Mouse (Mus musculus) hindbrain, embryonic 12.5 days (tissue): ENCODE data around the gene Pfdn5. TPM values are rescaled to one million over a fixed set of nuclear protein-coding genes. Genes with fewer than 3 reads are reported as not detected.
A peak's percentile ranks its signal among the peaks of the same experiment; 100 is the strongest.

Source experiments
- ATAC-seq: fragments of 200-750 bp; cut with Nextera tagmentation; 2 replicates; pipeline ENCODE4 v1.8.0; 2017; ENCODE audit warnings: moderate TSS enrichment; ENCODE audit not compliant: low FRiP score
- H3K27ac ChIP-seq: fragments of 300-500 bp; sonication (generic); 2 replicates; pipeline ENCODE4 v1.5.1; 2016; ENCODE audit warnings: mild to moderate bottlenecking
- H3K27me3 ChIP-seq: fragments of 300-500 bp; sonication (generic); 2 replicates; pipeline ENCODE4 v1.6.1; 2016; ENCODE audit warnings: mild to moderate bottlenecking
- H3K36me3 ChIP-seq: fragments of 300-500 bp; sonication (generic); 2 replicates; pipeline ENCODE4 v1.6.1; 2016; ENCODE audit warnings: mild to moderate bottlenecking
- H3K4me1 ChIP-seq: fragments of 300-500 bp; sonication (generic); 2 replicates; pipeline ENCODE4 v1.6.1; 2016
- H3K4me2 ChIP-seq: fragments of 300-500 bp; sonication (generic); replicated peaks from 2 replicates; pipeline ENCODE4 v1.6.1; 2016; ENCODE audit warnings: mild to moderate bottlenecking
- H3K4me3 ChIP-seq: fragments of 300-500 bp; sonication (generic); 2 replicates; pipeline ENCODE4 v1.5.1; 2016; ENCODE audit warnings: mild to moderate bottlenecking
- H3K9ac ChIP-seq: fragments of 300-500 bp; sonication (generic); 2 replicates; pipeline ENCODE4 v1.6.1; 2016; ENCODE audit warnings: mild to moderate bottlenecking, moderate library complexity
- H3K9me3 ChIP-seq: fragments of 300-500 bp; sonication (generic); replicated peaks from 2 replicates; pipeline ENCODE4 v1.6.1; 2016; ENCODE audit warnings: mild to moderate bottlenecking
- WGBS: fragments of 180-500 bp; shearing (Covaris S2); methylation state at CpG from one replicate; pipeline ENCODE4 v1.1.7; 2016; 5-methylcytosine and 5-hydroxymethylcytosine counted together
- polyA plus RNA-seq: library from polyadenylated mRNA; unstranded; fragments of >200 nt; fragmentation: Nextera tagmentation; extraction: Ambion mirVana; gene quantifications from 2 replicates; pipeline ENCODE4 v1.2.1, GENCODE M21; 2016

Pfdn5 gene
- polyA plus RNA-seq, 1 experiment from 2014 or later: 402 TPM

DNA sequence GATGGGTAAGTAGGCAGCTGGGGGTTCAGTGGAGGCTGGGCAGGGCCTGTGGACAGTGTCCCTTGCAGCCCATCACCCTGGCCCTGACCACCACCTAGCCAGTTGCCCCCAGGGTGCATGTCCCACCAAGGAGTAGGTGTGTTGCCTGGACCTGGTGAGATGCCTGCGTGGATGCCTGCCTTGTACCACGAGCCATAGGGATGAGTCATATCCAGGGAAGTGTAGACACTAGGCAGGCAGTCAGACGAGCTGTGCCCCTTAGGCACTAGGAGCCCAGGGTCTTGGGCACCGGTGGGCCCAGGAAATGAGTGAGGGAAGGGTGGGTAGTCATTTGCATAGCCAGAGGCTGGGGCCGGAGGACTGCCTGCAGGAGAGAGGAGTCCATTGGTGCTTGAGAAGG is 32.9 kb downstream of the Pfdn5 start:
- ATAC-seq: no peak
- no peak overlapping the region for H3K4me3 ChIP-seq
- H3K27ac ChIP-seq: no peak overlapping the region
- WGBS: 20% methylated on average over 5 of the region's 5 CpGs
- no peak overlapping the region for H3K4me2 ChIP-seq
- H3K27me3 ChIP-seq: peaks cover 59% of the 10 kb centered on the region
- no peaks in the 10 kb centered on the region for H3K9me3 ChIP-seq
- peaks cover 46% of the 10 kb centered on the region for H3K4me1 ChIP-seq
- 0 out of 2 replicates have a peak overlapping the region, but pooled peaks have one; percentile 23 for H3K9ac ChIP-seq
- H3K36me3 ChIP-seq: no peaks in the 10 kb centered on the region

DNA sequence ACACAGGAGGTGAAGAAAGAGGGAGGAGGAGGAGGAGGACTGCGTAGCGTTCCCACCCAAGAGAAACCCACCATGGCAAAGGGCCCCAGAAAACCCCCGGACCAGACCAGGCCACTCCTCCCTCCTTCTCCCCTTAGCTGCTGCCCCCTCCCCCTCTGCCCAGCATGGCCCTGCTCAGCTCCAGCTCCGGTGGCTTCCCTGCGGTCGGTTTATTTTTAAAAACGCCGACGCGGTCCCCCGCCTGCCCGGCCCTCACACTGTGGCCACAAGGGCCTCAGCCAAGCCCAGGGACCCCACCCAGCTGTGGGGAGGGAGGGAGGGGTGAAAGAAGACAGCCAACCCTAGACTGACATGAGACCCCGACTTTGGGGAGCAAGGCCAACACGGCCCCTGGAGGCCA is 36.7 kb downstream of the Pfdn5 start:
- Histone ChIP-seq H3K4me1 (peaks cover 35% of the 10 kb centered on the region), H3K36me3 (no peaks in the 10 kb centered on the region), H3K4me2 (peak overlapping the region; percentile 31), H3K9me3 (no peaks in the 10 kb centered on the region), H3K4me3 (no peak overlapping the region), H3K27me3 (peaks cover 64% of the 10 kb centered on the region), H3K27ac (peak overlapping the region; percentile 26; the same call in 1 of the 2 replicates), H3K9ac (peak overlapping the region; percentile 20; the same call in 1 of the 2 replicates)
- no peak for ATAC-seq
- WGBS: 11% methylated on average over 14 of the region's 14 CpGs

DNA sequence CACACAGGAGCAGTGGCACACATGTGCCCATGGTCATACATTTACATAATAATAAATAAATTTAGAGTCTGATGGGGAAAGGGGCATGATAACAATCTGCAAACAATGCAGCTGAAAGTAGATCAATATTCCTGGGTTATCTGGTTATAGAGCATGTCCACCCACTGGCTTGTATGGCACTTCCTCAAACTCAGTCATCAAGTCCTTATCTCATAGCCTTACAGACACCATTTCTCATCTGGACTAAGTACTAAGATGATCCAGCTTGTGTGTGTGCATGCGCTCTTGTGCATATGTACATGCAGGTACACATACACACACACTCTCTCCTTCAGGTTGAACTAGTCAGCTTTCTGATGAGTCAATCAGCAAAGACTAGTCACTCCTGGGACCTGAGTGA is 38.8 kb downstream of the Pfdn5 start:
- H3K9ac ChIP-seq: no peak overlapping the region
- H3K36me3 ChIP-seq: no peaks in the 10 kb centered on the region
- no peaks in the 10 kb centered on the region for H3K9me3 ChIP-seq
- no peak for ATAC-seq
- H3K4me1 ChIP-seq: peaks cover 19% of the 10 kb centered on the region
- no peak overlapping the region for H3K4me3 ChIP-seq
- H3K27me3 ChIP-seq: peaks cover 43% of the 10 kb centered on the region
- WGBS: 97% methylated on average over 1 of the region's 1 CpGs
- H3K4me2 ChIP-seq: no peak overlapping the region
- no peak overlapping the region for H3K27ac ChIP-seq

DNA sequence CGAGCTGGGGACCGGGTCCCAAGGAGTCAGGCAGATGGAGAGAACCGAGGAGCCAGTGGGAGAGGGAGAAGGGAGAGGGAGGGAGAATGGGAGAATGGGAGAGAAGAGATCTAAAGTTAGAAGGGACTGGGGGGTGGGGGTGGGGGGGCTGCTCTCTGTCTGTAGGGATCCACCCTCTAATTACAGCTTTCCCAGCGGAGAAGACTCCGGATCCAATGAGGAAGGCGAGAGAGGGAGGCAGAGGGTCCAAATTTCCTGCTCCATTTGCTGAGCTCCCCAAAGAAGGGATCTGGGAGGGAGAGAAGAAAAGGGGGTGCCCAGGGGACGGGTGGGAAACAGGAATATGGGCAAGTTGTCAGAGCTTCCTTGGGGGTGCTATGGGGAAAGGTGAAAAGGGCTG is 40.3 kb downstream of the Pfdn5 start:
- H3K27ac ChIP-seq: no peak overlapping the region
- peaks cover 50% of the 10 kb centered on the region for H3K27me3 ChIP-seq
- ATAC-seq: no peak

DNA sequence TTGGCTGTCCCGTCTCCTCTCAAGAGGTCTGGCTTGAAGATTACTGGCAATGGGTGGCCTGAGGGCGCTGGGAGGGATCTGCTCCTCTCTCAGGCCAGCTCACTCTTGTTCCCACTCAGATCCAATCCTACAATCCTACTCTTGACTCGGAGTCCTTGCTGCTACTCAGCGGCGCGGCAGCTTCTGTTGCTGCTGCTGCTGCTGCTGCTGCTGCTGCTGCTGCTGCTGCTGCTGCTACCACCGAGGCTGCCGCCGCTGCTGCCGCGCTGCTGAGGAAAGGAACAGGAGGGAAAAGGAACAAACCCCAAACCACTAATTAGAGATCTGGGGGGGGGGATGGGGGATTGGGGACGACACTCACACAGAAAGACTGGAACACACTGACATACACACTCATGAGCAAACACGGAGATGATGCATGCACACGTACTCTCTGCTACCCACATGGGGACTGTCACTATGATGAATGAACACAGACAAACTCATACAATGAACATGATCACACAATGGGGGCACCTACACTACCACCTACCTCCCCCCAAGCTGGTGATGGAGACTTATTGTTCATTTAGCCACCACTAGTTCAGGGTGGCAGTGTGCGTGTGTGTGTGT is 40.9 kb downstream of the Pfdn5 start, which contains the start of gene Sp7:
Sp7 (minus strand) TSS at position 450 of the 612 bp plus-strand sequence.
- peak within 1 kb of the TSS; percentile 30 for H3K4me3 ChIP-seq
- no peaks in the 10 kb centered on the region for H3K9me3 ChIP-seq
- no peaks in the 10 kb centered on the region for H3K36me3 ChIP-seq
- H3K4me2 ChIP-seq: peak within 1 kb of the TSS; percentile 51
- 9% methylated on average over 13 of the region's 15 CpGs for WGBS
- peaks cover 54% of the 10 kb centered on the region for H3K27me3 ChIP-seq
- H3K27ac ChIP-seq: no peak within 1 kb of the TSS
- ATAC-seq: peak; percentile 24; the same call in 1 of the 2 replicates
- H3K4me1 ChIP-seq: peaks cover 33% of the 10 kb centered on the region
- H3K9ac ChIP-seq: peak within 1 kb of the TSS; percentile 54

More for the DNA sequence above, 40.3 kb downstream of the Pfdn5 start:
- Histone ChIP-seq H3K4me3 (peak overlapping the region; percentile 30), H3K4me1 (peaks cover 33% of the 10 kb centered on the region), H3K4me2 (peak overlapping the region; percentile 51), H3K36me3 (no peaks in the 10 kb centered on the region), H3K9me3 (no peaks in the 10 kb centered on the region), H3K9ac (peak overlapping the region; percentile 54)
- WGBS: 9% methylated on average over 7 of the region's 7 CpGs

DNA sequence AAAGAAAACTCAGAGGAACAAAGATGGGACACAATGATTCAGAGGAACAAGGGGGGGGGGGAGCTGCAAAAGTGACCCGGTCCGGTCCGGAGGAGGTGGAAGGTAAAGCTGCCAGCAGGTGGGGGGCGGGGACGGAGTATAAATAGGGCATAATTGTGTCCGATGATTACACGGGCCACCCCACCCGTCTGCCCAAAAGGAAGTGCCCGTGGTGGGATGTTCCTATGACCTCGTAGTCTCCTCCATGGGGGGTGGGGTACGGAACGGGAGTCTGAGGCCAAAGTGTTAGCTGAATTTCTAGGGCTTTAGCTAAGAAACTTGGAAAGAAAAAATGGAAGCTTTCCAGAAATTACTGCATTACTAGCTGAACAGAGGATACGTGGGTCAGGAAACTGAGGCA is 44.1 kb downstream of the Pfdn5 start:
- H3K27ac ChIP-seq: no peak overlapping the region
- no peak overlapping the region for H3K4me3 ChIP-seq
- WGBS: 10% methylated on average over 13 of the region's 13 CpGs

DNA sequence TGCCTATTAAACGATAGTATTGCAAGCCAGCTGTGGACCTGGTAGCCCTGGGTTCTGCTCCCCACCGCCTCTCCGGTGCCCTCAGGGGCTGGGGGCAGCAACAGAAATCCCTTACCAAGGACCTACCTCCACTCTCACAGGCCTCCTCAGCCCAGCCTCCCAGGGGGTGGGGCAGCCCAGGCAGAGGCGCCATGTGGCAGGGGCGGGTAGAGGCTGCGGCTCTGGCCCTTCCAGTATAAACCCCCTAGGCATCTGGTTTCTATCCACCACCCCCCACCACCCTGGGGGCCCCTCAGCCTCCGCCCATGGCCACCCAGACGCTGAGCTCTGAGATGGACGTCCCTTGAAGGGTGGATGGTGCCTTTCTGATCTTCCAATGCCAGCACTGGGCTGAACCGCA is 44.8 kb downstream of the Pfdn5 start:
- peaks cover 29% of the 10 kb centered on the region for H3K4me1 ChIP-seq
- H3K9me3 ChIP-seq: no peaks in the 10 kb centered on the region
- no peak for ATAC-seq
- WGBS: 7% methylated on average over 10 of the region's 10 CpGs
- no peaks in the 10 kb centered on the region for H3K36me3 ChIP-seq
- no peak overlapping the region for H3K4me3 ChIP-seq
- H3K4me2 ChIP-seq: peak overlapping the region; percentile 24
- no peak overlapping the region for H3K27ac ChIP-seq
- H3K9ac ChIP-seq: peak overlapping the region; percentile 35; the same call in 1 of the 2 replicates
- H3K27me3 ChIP-seq: peaks cover 27% of the 10 kb centered on the region

More for the DNA sequence above, 44.1 kb downstream of the Pfdn5 start:
- Histone ChIP-seq H3K4me1 (peaks cover 29% of the 10 kb centered on the region), H3K4me2 (no peak overlapping the region), H3K27me3 (peaks cover 35% of the 10 kb centered on the region), H3K9me3 (no peaks in the 10 kb centered on the region), H3K9ac (no peak overlapping the region), H3K36me3 (no peaks in the 10 kb centered on the region)
- ATAC-seq: no peak

DNA sequence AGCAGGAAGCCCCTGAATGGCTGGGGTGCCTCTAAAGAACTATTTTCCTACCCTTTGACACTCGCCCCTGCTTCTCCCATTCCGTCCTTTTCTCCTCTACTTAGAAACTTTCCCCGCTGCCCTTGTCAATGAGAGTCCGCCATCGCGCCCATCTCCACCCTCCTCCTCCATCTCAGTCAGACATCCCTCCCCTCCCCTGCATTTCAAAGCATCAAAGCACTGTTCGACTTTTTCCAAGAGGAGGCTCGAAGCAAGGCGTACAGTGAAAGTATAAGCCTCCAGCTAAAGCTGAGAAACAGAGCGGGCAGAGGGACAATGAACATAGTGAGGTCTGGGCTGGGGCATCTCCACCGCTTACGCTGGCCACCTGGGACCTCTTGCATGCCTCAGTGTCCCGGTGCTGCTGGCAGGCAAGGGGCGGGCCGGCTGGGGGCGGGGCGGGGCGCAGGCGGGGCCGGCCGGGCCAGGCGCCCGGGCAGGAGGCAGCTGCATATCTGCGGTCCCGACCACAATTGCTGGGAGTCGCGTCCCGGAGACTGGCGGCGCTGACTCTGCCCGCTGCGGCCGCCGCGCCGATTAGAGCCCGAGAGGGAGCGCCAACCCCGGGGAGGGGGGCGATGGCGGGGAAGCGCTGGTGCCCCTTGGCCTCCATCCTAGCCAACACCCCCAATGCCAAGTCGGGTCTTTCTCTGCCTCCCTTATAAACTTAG is 50.7 kb downstream of the Pfdn5 start:
- peak; percentile 88 for ATAC-seq
- Histone ChIP-seq H3K27me3 (peaks cover 9% of the 10 kb centered on the region), H3K4me2 (peak overlapping the region; percentile 81), H3K4me1 (peaks cover 20% of the 10 kb centered on the region), H3K9me3 (no peaks in the 10 kb centered on the region), H3K27ac (peak overlapping the region; percentile 56), H3K4me3 (peak overlapping the region; percentile 49), H3K36me3 (no peaks in the 10 kb centered on the region), H3K9ac (peak overlapping the region; percentile 65)
- WGBS: under 1% methylated on average over 43 of the region's 43 CpGs

DNA sequence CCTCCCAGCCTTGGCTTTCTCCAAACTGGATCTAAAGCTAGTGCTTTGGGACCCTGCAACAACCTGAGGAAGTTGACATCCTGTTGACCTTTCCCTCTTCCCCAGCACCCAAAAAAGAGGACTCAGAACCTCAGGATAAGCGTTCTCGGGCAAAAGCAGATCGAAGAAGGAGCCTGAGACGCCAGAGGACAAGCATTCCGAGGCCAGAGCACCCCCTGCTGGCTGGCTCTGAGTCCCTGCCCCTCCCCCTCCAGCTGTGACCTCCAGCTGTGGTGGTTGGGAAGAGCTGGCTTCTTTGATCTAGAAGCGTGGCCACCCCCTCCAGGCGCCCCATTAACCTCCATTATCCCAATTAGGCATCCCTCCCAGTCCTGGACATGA is 51.2 kb downstream of the Pfdn5 start:
- H3K9ac ChIP-seq: peak overlapping the region; percentile 65
- peak overlapping the region; percentile 56 for H3K27ac ChIP-seq
- under 1% methylated on average over 7 of the region's 7 CpGs for WGBS
- peaks cover 20% of the 10 kb centered on the region for H3K4me1 ChIP-seq
- no peaks in the 10 kb centered on the region for H3K9me3 ChIP-seq
- peak overlapping the region; percentile 49 for H3K4me3 ChIP-seq
- peak overlapping the region; percentile 81 for H3K4me2 ChIP-seq
- peak; percentile 62 for ATAC-seq
- H3K27me3 ChIP-seq: peaks cover 4% of the 10 kb centered on the region
- no peaks in the 10 kb centered on the region for H3K36me3 ChIP-seq

DNA sequence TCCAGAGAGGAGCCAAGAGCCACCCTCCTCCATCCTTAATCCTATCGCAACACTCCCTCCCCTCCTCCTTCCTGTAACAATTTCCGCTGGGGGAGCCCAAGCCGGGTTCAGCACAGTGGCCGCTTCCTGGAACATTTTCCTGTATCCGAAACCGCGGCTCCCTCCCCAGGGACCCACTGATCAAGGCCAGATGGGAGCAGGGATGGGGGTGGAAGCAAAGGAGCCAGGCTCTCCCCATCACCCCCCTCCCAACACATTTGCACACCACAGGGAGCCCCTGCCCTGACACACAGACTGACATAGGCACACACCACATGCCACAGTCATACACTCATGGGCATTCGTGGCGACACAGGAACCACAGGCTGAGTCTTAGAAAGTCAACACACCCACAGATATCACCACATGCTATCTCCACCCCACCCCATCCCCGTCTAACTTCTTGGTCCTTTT is 51.9 kb downstream of the Pfdn5 start:
- H3K27me3 ChIP-seq: peaks cover 3% of the 10 kb centered on the region; the same call in 1 of the 2 replicates
- H3K9ac ChIP-seq: no peak overlapping the region
- H3K36me3 ChIP-seq: no peaks in the 10 kb centered on the region
- H3K4me1 ChIP-seq: peaks cover 20% of the 10 kb centered on the region
- 2% methylated on average over 10 of the region's 10 CpGs for WGBS
- H3K4me2 ChIP-seq: peak overlapping the region; percentile 81
- H3K27ac ChIP-seq: peak overlapping the region; percentile 35; the same call in 1 of the 2 replicates
- peak overlapping the region; percentile 49; the same call in 1 of the 2 replicates for H3K4me3 ChIP-seq
- 0 out of 2 replicates have a peak, but pooled peaks have one; percentile 15 for ATAC-seq
- no peaks in the 10 kb centered on the region for H3K9me3 ChIP-seq
